Mouse (Mus musculus) lung, postnatal 0 days (tissue): ENCODE measurements around the gene Ckmt2.

Experiments
- CTCF ChIP-seq: IDR thresholded peaks from 2 replicates; pipeline ENCODE4 v1.5.1; 2016; ENCODE audit warnings: antibody characterized with exemption, mild to moderate bottlenecking
- EP300 ChIP-seq: IDR thresholded peaks from 2 replicates; pipeline ENCODE4 v1.6.1; 2016; ENCODE audit warnings: antibody characterized with exemption, mild to moderate bottlenecking, control low read depth

GRCm38 (mm10) chr13:91854412-91854811, 22.3 kb downstream of the Ckmt2 start:
- no peak for TF ChIP-seq CTCF
- TF ChIP-seq EP300, result no peak
